Mouse (Mus musculus): ENCODE results near the gene St3gal4. TPM values are rescaled to one million over a fixed set of nuclear protein-coding genes. Genes with fewer than 3 reads are reported as not detected.

Gene St3gal4
- total RNA-seq, 2 experiments from 2014 or later, result 26.3 to 26.4 TPM

DNA sequence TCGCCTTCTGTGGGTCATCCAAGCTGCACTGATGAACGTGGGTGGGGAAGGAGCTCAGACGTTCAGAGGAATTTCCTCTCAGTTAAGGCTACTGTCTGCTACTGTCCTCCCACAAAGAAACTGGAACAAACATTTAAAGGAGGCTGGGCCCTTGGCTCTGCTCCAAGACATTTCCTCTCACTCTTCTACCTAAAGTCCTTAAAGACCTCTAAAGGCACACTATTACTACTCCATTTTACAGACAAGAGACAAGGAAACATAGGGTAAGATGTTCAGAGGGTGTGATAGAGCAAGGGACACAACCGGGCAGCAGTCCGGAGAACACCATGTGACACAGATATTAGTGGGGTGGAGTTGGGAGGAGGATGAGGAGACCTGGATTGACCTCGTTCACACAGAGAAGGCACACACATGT lies 92.2 kb downstream of the St3gal4 start:
- intact Hi-C loops (cut with DNase I), result loop anchor here (10.0 kb wide), 1 partner anchor 1762 kb away; no protein-coding TSS in a partner anchor
- DNase-seq (ENCODE audit: low spot score in 2 of 2), result no peak

DNA sequence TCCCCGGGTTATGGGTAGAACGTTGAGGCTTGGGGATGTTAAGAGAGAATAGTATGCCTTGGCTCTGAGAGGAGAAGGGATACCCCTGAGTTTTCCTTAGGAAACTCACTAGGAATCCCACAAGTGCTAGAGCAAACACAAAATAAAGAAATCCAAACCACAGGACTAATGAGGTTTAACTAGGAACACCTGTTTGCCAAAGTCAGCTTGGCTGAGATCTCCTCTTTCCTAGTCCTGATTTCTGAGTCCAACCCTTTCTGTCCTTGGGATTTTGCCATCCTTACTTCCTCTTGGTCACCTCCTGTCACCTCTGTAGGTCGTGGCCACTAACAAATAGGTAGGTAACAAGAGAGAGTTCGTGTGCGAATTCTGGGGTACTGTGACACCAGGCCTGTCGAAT lies 92.8 kb downstream of the St3gal4 start:
- no peak for DNase-seq (ENCODE audit: low spot score in 2 of 2)
- intact Hi-C loops (cut with DNase I), result loop anchor here (10.0 kb wide), 1 partner anchor 1762 kb away; no protein-coding TSS in a partner anchor

DNA sequence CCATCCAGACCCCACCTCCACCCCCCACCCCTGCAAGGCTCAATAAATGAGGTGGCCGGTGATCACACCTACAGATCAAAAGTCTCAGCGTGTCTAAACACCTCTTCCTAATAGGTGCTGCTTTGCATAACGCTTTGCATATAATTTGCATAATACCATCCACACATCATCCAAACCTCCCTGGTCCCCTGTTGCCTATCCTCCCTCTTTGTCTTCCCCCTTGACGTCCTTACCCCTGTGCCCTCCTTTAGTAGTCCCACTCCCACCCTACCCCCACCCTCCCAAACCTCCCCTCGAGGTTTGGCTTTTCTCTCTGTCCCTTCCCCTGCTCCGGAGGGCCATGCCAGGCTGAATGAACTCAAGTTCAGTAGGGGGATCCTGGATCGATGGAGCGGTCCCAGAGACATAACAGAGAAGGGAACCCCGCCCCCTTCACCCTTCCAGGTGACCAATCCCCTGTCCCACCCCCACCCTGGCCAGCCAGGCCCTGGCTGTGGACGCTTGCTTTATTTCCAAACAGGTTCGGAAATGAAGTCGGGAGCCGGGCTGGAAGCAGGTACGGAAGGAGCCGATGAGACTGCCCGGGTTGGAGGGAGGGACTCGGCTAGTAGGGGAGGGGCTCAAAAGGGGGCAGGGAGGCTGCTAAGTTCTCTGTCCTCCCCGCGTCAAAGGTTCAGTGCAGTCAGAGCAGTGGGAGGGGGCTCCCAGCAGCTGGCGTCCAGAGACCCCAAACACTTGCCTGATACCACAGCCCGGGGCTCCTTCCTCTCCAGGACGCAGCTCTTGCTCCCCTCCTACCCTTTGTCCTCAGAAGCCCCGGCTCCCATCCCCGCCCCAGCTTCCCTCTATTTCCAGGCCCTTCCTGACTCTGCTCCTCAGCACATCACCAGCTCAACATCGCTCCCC lies 94.2 kb downstream of the St3gal4 start:
- intact Hi-C loops (cut with DNase I), result loop anchor here (10.0 kb wide), 1 partner anchor 1760 kb away; no protein-coding TSS in a partner anchor
- DNase-seq (ENCODE audit: low spot score in 2 of 2), result no peak

DNA sequence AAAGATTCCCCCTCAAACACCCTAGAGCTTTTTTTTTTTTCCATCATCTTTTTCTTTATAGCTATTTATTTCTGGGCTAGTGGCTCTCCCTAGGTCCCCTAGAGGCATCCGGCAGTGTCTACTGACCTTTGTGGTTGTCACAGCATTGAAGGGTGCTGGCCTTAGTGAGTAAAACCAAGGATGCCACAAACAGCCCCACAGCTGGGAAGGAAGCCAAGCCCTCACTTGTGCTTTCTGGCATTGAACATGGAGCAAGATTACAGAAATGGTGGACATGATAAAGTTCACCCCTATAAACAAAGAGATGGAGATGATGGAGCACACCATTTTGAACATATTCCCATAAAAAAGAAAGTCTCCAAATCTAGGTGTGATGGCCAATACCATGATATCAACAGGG lies 97.3 kb downstream of the St3gal4 start:
- intact Hi-C loops (cut with DNase I), result loop anchor here (10.0 kb wide), 1 partner anchor 1757 kb away; no protein-coding TSS in a partner anchor

DNA sequence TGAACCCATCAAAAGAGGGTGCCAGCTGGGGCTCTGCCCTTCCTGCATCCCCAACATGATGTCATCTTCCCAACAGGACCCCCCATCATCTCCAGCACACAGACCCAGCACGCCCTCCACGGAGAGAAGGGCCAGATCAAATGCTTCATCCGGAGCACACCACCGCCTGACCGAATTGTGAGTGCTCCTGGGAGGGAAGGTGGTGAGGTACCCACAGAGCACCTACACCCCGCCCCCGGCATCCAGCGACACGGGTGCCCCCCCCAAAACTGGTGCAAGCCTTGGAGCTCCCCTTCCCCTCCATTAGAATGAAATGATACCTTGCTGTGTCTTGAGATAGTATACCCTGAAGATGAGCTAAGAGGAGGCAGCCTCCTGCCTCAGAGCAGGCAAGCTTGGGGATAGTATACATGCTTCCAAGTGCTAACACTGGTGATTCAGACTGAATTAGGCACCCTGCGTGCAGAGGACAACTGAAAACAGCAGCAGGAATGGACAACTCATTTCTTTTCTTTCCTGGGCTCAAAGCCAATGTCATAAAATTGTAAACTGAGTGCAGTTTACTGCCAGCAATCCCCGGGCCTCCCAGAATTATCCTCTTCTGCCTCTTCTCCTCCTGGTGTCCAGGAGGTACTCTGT lies 98.9 kb downstream of the St3gal4 start:
- no peak for DNase-seq (ENCODE audit: low spot score in 2 of 2)
- intact Hi-C loops (cut with DNase I), result loop anchor here (10.0 kb wide), 1 partner anchor 1755 kb away; no protein-coding TSS in a partner anchor

More for the DNA sequence above, 97.3 kb downstream of the St3gal4 start:
- no peak for DNase-seq (ENCODE audit: low spot score in 2 of 2)

DNA sequence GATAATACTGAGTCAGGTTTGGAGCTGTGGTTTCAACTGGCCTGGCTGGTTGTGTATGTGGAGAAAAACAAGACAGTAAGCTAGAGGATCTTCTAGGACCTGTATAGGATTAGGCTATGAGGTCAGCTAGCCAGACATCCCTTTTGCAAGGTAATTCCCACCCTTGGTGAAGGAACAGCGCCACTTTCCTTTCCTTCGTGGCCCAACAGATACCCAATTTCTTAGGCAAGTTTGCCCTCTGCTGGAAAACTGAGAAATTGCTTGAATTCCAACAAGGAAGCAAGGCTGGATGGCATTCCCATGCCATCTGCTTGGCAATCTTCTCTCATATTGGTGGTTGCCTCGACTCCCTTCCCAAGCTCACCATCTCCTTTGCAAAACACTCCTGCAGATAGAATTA lies 99.7 kb downstream of the St3gal4 start:
- peak; percentile 61 to 73 for DNase-seq (ENCODE audit: low spot score in 2 of 2)
- intact Hi-C loops (cut with DNase I), result loop anchor here (5.0 to 10.0 kb wide), 2 partner anchors 265 to 522 kb away; no protein-coding TSS in a partner anchor

DNA sequence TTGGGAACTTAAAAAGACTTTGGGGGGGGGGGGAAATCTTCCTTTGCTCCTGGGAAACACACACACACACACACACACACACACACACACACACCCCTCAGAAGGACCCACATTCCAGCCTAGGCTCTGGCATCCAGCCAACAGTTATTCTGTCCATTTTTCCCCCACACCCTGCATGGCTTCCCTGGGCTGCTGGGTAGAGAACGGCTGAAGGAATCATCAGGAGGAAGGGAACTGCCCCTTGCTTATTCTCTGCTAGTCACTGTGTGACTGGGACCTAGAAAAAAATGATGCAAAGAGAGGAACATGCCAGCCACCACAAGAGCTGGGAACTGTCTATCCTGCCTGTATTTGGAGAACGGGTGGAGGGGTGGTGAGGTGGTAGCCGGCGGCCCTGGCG lies 101.0 kb downstream of the St3gal4 start:
- intact Hi-C loops (cut with DNase I), result loop anchor here (5.0 to 10.0 kb wide), 2 partner anchors 263 to 521 kb away; no protein-coding TSS in a partner anchor
- DNase-seq (ENCODE audit: low spot score in 2 of 2), result no peak

DNA sequence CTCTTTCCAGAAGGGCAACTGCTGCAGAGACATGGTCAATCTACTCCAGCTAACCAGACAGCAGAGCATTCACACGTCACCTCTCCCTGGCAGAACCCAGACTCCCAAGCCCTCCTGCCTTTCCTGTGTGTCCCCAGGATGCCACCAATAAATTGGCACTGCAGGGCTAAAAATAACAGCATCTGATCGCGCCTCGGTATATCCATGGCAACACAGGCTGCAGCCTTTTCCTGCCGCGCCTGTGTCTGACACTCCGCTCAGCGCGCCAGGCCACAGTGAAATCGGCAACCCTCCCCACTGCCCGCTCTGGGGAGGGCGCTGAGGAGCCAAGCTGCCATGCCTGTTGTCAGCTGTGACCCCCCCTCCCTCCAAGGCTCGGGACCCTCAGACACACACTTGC lies 101.5 kb downstream of the St3gal4 start:
- intact Hi-C loops (cut with DNase I), result loop anchor here (2.0 to 10.0 kb wide), 3 partner anchors 35 to 520 kb away; no protein-coding TSS in a partner anchor

DNA sequence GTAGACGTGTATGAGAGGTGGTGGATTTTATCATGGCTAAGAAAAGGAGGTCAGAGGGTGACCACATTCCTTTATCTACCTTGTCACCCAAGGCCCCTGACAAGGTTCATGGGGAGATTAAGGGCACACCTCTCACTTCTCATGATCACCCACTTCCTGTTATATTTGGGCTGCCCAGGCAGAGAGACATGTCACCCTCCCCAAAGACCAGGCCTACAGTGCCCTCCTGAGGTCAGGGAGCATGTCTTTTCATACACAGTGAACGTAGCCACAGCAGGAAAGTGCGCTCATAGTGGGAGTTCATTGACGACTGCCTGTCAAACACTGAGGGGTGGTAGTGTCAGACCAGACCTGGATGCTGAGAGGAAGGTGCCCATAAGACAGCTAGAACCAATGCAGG lies 102.3 kb downstream of the St3gal4 start:
- intact Hi-C loops (cut with DNase I), result loop anchor here (2.0 to 10.0 kb wide), 3 partner anchors 34 to 519 kb away; no protein-coding TSS in a partner anchor
- DNase-seq (ENCODE audit: low spot score in 2 of 2), result no peak

More for the DNA sequence above, 101.5 kb downstream of the St3gal4 start:
- DNase-seq (ENCODE audit: low spot score in 2 of 2), result peak; percentile 76 to 77

DNA sequence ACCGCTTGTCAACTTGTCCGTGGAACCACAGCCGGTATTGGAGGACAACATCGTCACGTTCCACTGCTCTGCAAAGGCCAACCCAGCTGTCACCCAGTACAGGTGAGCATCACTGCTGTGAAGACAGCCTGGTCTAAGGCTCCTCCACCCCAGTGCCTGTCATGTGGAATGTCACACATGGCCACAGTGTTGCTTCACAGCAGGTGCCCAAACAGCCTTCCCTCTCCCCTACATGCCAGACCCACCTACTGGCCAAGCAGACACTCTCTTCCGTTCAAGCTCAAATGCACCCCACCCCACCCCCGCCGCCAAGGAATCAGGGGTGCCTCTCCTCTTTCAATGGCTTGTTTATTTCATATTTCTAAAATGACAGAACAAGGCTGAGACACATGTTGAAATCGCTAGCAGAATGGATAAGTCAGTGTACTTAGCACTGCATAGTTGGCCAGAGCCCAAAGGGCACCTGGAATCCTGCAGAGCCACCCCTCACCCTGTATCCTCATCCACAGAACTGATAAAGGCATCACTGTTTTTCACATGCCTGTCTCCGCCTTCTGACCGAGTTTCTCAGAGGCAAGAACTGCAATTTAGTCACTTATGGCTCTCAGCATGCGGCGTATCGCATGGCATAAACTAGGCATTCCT lies 111.2 kb downstream of the St3gal4 start:
- intact Hi-C loops (cut with DNase I), result no loop called here
- no peak for DNase-seq (ENCODE audit: low spot score in 2 of 2)

DNA sequence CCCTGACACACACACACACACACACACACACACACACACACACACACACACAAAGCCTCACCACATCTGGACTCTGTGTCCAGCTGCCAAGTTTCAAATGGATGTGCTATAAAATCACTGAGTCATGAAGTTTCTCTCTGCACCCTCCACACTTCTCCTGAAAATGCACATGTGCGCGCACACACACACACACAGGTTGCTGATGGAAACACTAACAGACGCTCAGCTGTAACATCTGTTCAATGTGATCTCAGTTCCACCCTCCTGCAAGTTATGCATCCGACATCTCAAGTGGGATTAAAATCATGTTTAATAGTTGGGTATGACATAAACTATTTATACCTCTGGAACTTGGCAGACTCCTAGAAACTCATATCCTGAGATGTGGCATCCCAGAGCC lies 115.0 kb downstream of the St3gal4 start:
- intact Hi-C loops (cut with DNase I), result no loop called here
- no peak for DNase-seq (ENCODE audit: low spot score in 2 of 2)

DNA sequence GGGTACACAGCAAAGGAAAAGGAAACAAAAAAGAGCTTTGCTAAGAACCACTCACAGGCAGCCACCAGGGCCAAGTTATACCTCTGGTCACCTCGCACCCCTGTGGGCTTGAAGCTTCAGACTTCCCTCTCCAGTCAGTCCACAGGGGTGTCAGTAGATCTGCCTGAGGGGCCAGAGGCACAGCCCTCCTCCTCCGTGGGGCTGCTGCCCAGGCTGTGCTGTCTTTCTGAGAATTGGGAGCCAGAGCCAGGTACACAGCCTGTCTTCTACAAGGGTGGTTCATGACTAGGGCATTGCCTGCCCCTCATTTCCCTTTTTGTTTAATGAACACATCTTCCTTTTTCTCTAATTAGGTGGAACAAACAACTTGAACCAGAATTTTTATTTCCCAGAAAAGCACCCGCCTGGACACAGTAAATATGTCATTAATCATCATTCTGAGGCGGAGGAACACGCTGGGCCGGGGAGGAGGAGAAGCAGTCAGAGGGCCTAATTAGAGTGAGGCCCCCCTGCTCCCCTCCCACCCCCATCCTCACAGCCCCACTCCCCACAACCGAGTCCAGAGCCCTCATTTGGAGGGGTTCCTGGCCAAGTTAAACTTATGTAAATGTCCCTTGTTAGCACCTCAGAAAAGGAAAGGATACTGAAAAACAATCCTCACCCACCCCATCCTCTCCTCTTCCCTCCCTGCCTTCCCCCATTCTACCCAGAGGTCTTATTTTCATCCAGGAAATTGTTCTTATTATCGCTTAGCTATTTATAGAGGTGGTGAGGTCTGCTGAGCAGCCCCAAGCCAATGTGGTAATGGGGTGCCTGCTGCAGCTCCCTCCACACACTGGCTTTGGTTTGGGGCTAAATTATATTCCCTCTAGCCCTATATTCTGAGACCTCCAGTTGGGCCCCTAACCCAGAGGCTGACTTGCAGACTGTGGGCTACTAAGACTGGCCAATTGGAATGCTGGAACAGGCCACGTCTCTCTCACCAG lies 120.9 kb downstream of the St3gal4 start:
- intact Hi-C loops (cut with DNase I), result no loop called here
- no peak for DNase-seq (ENCODE audit: low spot score in 2 of 2)

Other genes starting within 250 kb of the St3gal4 start
- gene Dcps, start 56.8 kb upstream of the St3gal4 start, total RNA-seq (2021), result 10 to 100 TPM; 16.4 to 16.7 TPM
- gene Srpr, start 80.9 kb upstream of the St3gal4 start, total RNA-seq (2021), result 10 to 100 TPM; 61.3 to 65.0 TPM
- gene Tirap, start 81.0 kb upstream of the St3gal4 start, total RNA-seq (2021), result 1 to 10 TPM; 1.6 to 2.4 TPM
- 10 to 100 TPM; 32.4 to 41.2 TPM for gene Foxred1, start 91.8 kb upstream of the St3gal4 start, total RNA-seq (2021)
- gene Fam118b, start 148.5 kb upstream of the St3gal4 start, total RNA-seq (2021), result 10 to 100 TPM; 17.7 to 23.8 TPM
- 1 to 10 TPM; 8.4 to 8.8 TPM for gene Rpusd4, start 148.6 kb upstream of the St3gal4 start, total RNA-seq (2021)

All from left cerebral cortex, postnatal 36 days (tissue).